Mouse (Mus musculus) testis, adult 2 months (tissue): ENCODE measurements around the gene Eid2b.

ENCODE experiments used
- CTCF ChIP-seq: fragments of 200-500 bp; IDR thresholded peaks from 2 replicates; pipeline ENCODE4 v1.5.1; 2012; ENCODE audit warnings: low read depth, mild to moderate bottlenecking, inconsistent platforms, low read length, moderate library complexity; ENCODE audit not compliant: control insufficient read depth, insufficient read depth, insufficient replicate concordance
- POLR2A ChIP-seq: fragments of 200-500 bp; IDR thresholded peaks from 2 replicates; pipeline ENCODE4 v1.6.1; 2012; ENCODE audit warnings: low read depth, mild to moderate bottlenecking, inconsistent platforms, low read length, moderate library complexity; ENCODE audit not compliant: control insufficient read depth

- no peak for TF ChIP-seq POLR2A
- no peak for TF ChIP-seq CTCF
Observed at GRCm38 (mm10) chr7:28268576-28268975, 9.0 kb upstream of the Eid2b start.
